Mouse (Mus musculus) liver, postnatal 0 days (tissue): ENCODE data around the gene Kif2c. TPM values are rescaled to one million over a fixed set of nuclear protein-coding genes. Genes with fewer than 3 reads are reported as not detected.

Source experiments
- ATAC-seq: fragments of 200-750 bp; cut with Nextera tagmentation; 2 replicates; pipeline ENCODE4 v1.8.0; 2017; ENCODE audit warnings: mild to moderate bottlenecking, moderate library complexity
- DNase-seq: peaks from one replicate; pipeline ENCODE4 v3.0.0-alpha.2; 2016
- H3K27ac ChIP-seq: fragments of 300-500 bp; sonication (generic); 2 replicates; pipeline ENCODE4 v1.5.1; 2014; ENCODE audit warnings: antibody characterized with exemption, moderate library complexity, mild to moderate bottlenecking, low read depth
- H3K27me3 ChIP-seq: fragments of 300-500 bp; sonication (generic); 2 replicates; pipeline ENCODE4 v1.6.1; 2014; ENCODE audit warnings: low read length, control low read depth, mixed read lengths; ENCODE audit not compliant: insufficient read depth
- H3K36me3 ChIP-seq: fragments of 300-500 bp; sonication (generic); replicated peaks from 2 replicates; pipeline ENCODE4 v1.6.1; 2014; ENCODE audit warnings: mild to moderate bottlenecking, control low read depth, low read length, moderate library complexity, mixed read lengths; ENCODE audit not compliant: insufficient read depth
- H3K4me1 ChIP-seq: fragments of 300-500 bp; sonication (generic); 2 replicates; pipeline ENCODE4 v1.6.1; 2014; ENCODE audit warnings: antibody characterized with exemption, mild to moderate bottlenecking, control low read depth; ENCODE audit not compliant: insufficient read depth
- H3K4me2 ChIP-seq: fragments of 300-500 bp; sonication (generic); 2 replicates; pipeline ENCODE4 v1.6.1; 2014; ENCODE audit warnings: low read depth, mild to moderate bottlenecking, low read length, moderate library complexity, mixed read lengths
- H3K4me3 ChIP-seq: fragments of 300-500 bp; sonication (generic); 2 replicates; pipeline ENCODE4 v1.5.1; 2014; ENCODE audit warnings: low read depth, low read length
- H3K9ac ChIP-seq: fragments of 300-500 bp; sonication (generic); replicated peaks from 2 replicates; pipeline ENCODE4 v1.6.1; 2014; ENCODE audit warnings: mild to moderate bottlenecking, moderate library complexity
- H3K9me3 ChIP-seq: fragments of 300-500 bp; sonication (generic); 2 replicates; pipeline ENCODE4 v1.6.1; 2016; ENCODE audit warnings: mild to moderate bottlenecking, control low read depth, low read length, mixed read lengths
- CTCF ChIP-seq: sonication (generic); IDR thresholded peaks from 2 replicates; pipeline ENCODE4 v1.5.1; 2016; ENCODE audit warnings: antibody characterized with exemption, low read depth
- EP300 ChIP-seq: IDR thresholded peaks from 2 replicates; pipeline ENCODE4 v1.6.1; 2016; ENCODE audit warnings: antibody characterized with exemption, low read depth, mild to moderate bottlenecking
- WGBS: fragments of 180-500 bp; shearing (Covaris S2); extraction: QIAGEN DNeasy Blood & Tissue Kit; methylation state at CpG from one replicate; pipeline ENCODE4 v1.1.7; 2014; ENCODE audit not compliant: insufficient replicate concordance; 5-methylcytosine and 5-hydroxymethylcytosine counted together
- polyA plus RNA-seq: library from polyadenylated mRNA; unstranded; fragments of >200 nt; fragmentation: Nextera tagmentation; extraction: Ambion mirVana; gene quantifications from 2 replicates; pipeline ENCODE4 v1.2.1, GENCODE M21; 2015

Gene Kif2c
- polyA plus RNA-seq, 1 experiment from 2014 or later: 11.8 TPM

DNA sequence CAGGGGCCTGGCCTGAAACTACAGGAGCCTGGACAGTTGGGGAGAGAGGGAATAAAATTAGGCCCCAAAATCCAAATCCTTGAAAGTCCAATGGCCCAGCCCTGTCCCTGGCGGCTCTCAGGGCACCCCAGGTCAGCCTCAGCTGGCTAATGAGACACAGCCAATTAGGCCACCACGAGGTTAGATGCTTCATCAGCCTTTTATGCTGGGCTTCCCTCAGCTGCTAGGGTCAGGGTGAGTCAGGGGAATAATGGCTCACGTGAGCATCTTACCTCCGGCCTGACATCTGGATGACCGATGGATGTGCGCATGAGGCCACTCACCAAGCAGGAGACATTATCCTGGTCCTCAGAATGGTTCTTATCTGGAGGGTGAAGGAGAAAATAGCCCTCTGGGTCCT lies 51.6 kb downstream of the Kif2c start:
- no peak for DNase-seq
- 81% methylated on average over 6 of the region's 6 CpGs for WGBS
- Histone ChIP-seq H3K27me3 (peaks cover 17% of the 10 kb centered on the region), H3K4me1 (peaks cover 39% of the 10 kb centered on the region), H3K4me2 (no peak overlapping the region), H3K27ac (no peak overlapping the region), H3K9ac (no peak overlapping the region), H3K36me3 (peaks cover 25% of the 10 kb centered on the region), H3K9me3 (no peaks in the 10 kb centered on the region), H3K4me3 (no peak overlapping the region)
- TF ChIP-seq EP300 (no peak), CTCF (no peak)
- no peak for ATAC-seq

- Histone ChIP-seq H3K27ac (no peak overlapping the region), H3K4me3 (no peak overlapping the region), H3K9ac (no peak overlapping the region), H3K36me3 (peaks cover 25% of the 10 kb centered on the region), H3K27me3 (peaks cover 12% of the 10 kb centered on the region), H3K4me1 (peaks cover 46% of the 10 kb centered on the region), H3K9me3 (no peaks in the 10 kb centered on the region), H3K4me2 (no peak overlapping the region)
- DNase-seq (no peak), ATAC-seq (no peak)
- WGBS: 83% methylated on average over 33 of the region's 33 CpGs
- TF ChIP-seq EP300 (no peak), CTCF (no peak)
Observed at GRCm38 (mm10) chr4:117127991-117128686, 54.3 kb downstream of the Kif2c start.

GRCm38 (mm10) chr4:117126675-117127290 lies 55.7 kb downstream of the Kif2c start, which contains the start of gene Tctex1d4:
Gene Tctex1d4, plus strand, starts transcription at chr4:117126794.
- H3K27me3 ChIP-seq: no peaks in the 10 kb centered on the region
- ATAC-seq (no peak), DNase-seq (no peak)
- H3K9me3 ChIP-seq: no peaks in the 10 kb centered on the region
- peaks cover 23% of the 10 kb centered on the region for H3K36me3 ChIP-seq
- 64% methylated on average over 9 of the region's 9 CpGs for WGBS
- TF ChIP-seq EP300: no peak
- TF ChIP-seq CTCF: no peak
- no peak within 1 kb of the TSS for H3K4me3 ChIP-seq
- H3K9ac ChIP-seq: 0 out of 2 replicates have a peak within 1 kb of the TSS, but pooled peaks have one; percentile 0
- peak within 1 kb of the TSS; percentile 34 for H3K4me2 ChIP-seq
- peaks cover 36% of the 10 kb centered on the region for H3K4me1 ChIP-seq
- H3K27ac ChIP-seq: peak within 1 kb of the TSS; percentile 89

GRCm38 (mm10) chr4:117125910-117126674 lies 56.3 kb downstream of the Kif2c start:
- Histone ChIP-seq H3K27me3 (no peaks in the 10 kb centered on the region), H3K4me3 (no peak overlapping the region), H3K4me2 (peak overlapping the region; percentile 34), H3K9me3 (no peaks in the 10 kb centered on the region), H3K36me3 (peaks cover 20% of the 10 kb centered on the region), H3K27ac (peak overlapping the region; percentile 89), H3K9ac (0 out of 2 replicates have a peak overlapping the region, but pooled peaks have one; percentile 0), H3K4me1 (peaks cover 40% of the 10 kb centered on the region)
- ATAC-seq (peak; percentile 55), DNase-seq (peak; percentile 71)
- WGBS: 38% methylated on average over 15 of the region's 15 CpGs
- TF ChIP-seq EP300 (peak; percentile 41; the same call in 1 of the 2 replicates), CTCF (no peak)

DNA sequence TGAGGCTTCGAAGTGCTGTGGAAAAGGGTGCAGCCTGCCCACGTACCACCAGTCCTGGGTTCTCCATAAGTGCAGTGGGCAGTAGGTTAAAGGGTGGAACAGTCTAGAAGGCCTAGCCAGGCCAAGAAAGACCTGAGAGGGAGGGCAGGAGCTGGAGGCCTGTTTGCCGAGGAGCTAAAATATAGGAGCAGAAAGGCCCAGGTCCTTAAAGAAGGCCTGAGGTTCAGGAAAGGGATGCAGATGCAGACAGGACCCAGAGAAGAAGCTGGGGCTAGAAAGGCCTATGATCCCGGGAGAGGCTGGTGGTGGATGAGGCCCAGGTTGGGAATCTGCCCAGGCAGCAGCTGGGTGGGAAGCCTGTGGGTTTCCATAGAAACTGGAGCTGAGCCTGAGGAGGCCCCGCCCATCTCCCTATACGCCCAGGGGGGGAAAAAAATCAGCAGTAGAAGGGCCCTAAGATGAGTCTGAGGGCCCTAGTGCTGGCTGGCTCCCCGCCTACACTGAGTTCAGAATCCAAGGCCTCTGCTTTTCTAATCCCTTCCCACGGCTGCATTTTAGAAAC lies 57.0 kb downstream of the Kif2c start, which contains the start of gene Btbd19:
Gene Btbd19, minus strand, starts transcription at position 378 of the 562 bp plus-strand sequence.
- Histone ChIP-seq H3K36me3 (peaks cover 19% of the 10 kb centered on the region), H3K4me2 (peak within 1 kb of the TSS; percentile 47), H3K4me3 (0 out of 2 replicates have a peak within 1 kb of the TSS, but pooled peaks have one; percentile 9), H3K9me3 (no peaks in the 10 kb centered on the region), H3K27me3 (no peaks in the 10 kb centered on the region), H3K4me1 (peaks cover 40% of the 10 kb centered on the region), H3K9ac (0 out of 2 replicates have a peak within 1 kb of the TSS, but pooled peaks have one; percentile 24), H3K27ac (peak within 1 kb of the TSS; percentile 89)
- DNase-seq: peak; percentile 41
- TF ChIP-seq CTCF: no peak
- no peak for TF ChIP-seq EP300
- peak; percentile 5; the same call in 1 of the 2 replicates for ATAC-seq
- WGBS: 36% methylated on average over 8 of the region's 8 CpGs
